Mouse (Mus musculus): ENCODE measurements at regions not wholly inside any gene's neighbourhood (a gene's known extent, or its start where the extent isn't known, plus 50 kb on each side); places are given as distances from the start of the nearest gene placed in this dataset.

- no peaks in the 10 kb centered on the region for H3K36me3 ChIP-seq (ENCODE audit: control insufficient read depth, insufficient read depth, low read length, poor library complexity, severe bottlenecking)
- H3K27ac ChIP-seq (ENCODE audit: insufficient read depth, low read length) = no peak overlapping the region
- TF ChIP-seq CTCF (IDR thresholded peaks at IDR 0.05; ENCODE audit: low read depth, low read length) (no peak), POLR2A (IDR thresholded peaks at IDR 0.05; ENCODE audit: insufficient read depth, low read length) (no peak), EP300 (IDR thresholded peaks at IDR 0.05; ENCODE audit: insufficient read depth, low read depth, low read length) (no peak)
- no peak overlapping the region for H3K4me3 ChIP-seq (ENCODE audit: low read depth, low read length)
- H3K27me3 ChIP-seq (ENCODE audit: control insufficient read depth, insufficient read depth, low read length, poor library complexity, severe bottlenecking) = no peaks in the 10 kb centered on the region
- H3K4me1 ChIP-seq (ENCODE audit: control insufficient read depth, insufficient read depth, low read length) = no peaks in the 10 kb centered on the region
- no peaks in the 10 kb centered on the region for H3K9me3 ChIP-seq (replicated peaks; ENCODE audit: control insufficient read depth, insufficient read depth, low read length, poor library complexity, severe bottlenecking)
- H3K9ac ChIP-seq (ENCODE audit: low read depth, poor library complexity, severe bottlenecking) = no peak overlapping the region
Measured at GRCm38 (mm10) chr12:73479932-73480609, 66.1 kb downstream of the Tmem30b start.

DNA sequence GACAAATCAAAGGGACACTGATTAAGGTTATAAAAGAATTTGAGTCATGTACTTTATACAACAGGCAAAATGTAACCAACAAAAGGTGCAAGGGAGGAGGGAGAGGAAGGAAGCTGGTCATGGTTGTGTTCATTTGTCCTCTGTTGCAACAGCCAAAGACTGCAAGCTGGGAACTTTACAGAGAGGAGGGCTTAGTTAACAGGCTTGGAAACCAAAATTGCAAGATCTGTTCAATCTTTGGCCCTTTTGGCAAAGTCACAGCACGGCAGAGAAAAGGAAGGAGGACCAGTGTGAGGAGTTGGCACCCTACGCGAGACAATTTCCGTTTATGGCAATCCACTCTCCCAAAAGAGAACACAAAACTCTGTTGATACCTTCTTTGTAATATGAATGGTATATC lies 67.6 kb downstream of the Tmem30b start:
- Histone ChIP-seq H3K9ac (ENCODE audit: low read depth, poor library complexity, severe bottlenecking) (no peak overlapping the region), H3K36me3 (ENCODE audit: control insufficient read depth, insufficient read depth, low read length, poor library complexity, severe bottlenecking) (no peaks in the 10 kb centered on the region), H3K4me3 (ENCODE audit: low read depth, low read length) (no peak overlapping the region), H3K27ac (ENCODE audit: insufficient read depth, low read length) (no peak overlapping the region), H3K9me3 (replicated peaks; ENCODE audit: control insufficient read depth, insufficient read depth, low read length, poor library complexity, severe bottlenecking) (no peaks in the 10 kb centered on the region), H3K27me3 (ENCODE audit: control insufficient read depth, insufficient read depth, low read length, poor library complexity, severe bottlenecking) (no peaks in the 10 kb centered on the region), H3K4me1 (ENCODE audit: control insufficient read depth, insufficient read depth, low read length) (no peaks in the 10 kb centered on the region)
- TF ChIP-seq EP300 (IDR thresholded peaks at IDR 0.05; ENCODE audit: insufficient read depth, low read depth, low read length) = no peak
- TF ChIP-seq CTCF (IDR thresholded peaks at IDR 0.05; ENCODE audit: low read depth, low read length) = no peak
- TF ChIP-seq POLR2A (IDR thresholded peaks at IDR 0.05; ENCODE audit: insufficient read depth, low read length) = no peak

DNA sequence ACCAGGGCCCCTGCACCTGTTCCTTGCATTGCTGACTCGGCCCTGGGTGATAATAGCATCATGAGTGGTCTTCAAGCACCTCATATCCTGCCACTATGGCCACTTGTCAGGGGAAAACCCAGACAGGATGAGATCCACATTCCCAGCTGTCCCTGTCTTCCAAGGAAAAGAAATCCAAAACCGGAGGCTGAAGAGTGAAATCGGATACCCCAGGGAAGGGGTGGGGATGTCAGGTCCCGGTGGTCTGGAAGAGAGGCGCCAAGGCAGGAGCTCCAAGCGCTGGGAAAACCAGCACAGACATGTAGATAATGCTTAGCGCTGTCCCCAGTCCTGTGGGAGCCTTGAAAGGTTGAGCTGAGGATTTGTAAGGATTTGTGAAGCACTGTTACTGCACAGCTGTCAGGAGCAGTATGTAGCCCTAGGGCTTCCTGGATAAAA lies 69.8 kb downstream of the Tmem30b start:
- Histone ChIP-seq H3K4me1 (ENCODE audit: control insufficient read depth, insufficient read depth, low read length) (no peaks in the 10 kb centered on the region), H3K9ac (ENCODE audit: low read depth, poor library complexity, severe bottlenecking) (no peak overlapping the region), H3K4me3 (ENCODE audit: low read depth, low read length) (no peak overlapping the region), H3K27ac (ENCODE audit: insufficient read depth, low read length) (no peak overlapping the region), H3K36me3 (ENCODE audit: control insufficient read depth, insufficient read depth, low read length, poor library complexity, severe bottlenecking) (no peaks in the 10 kb centered on the region), H3K27me3 (ENCODE audit: control insufficient read depth, insufficient read depth, low read length, poor library complexity, severe bottlenecking) (no peaks in the 10 kb centered on the region; the same call in 1 of the 2 replicates), H3K9me3 (replicated peaks; ENCODE audit: control insufficient read depth, insufficient read depth, low read length, poor library complexity, severe bottlenecking) (no peaks in the 10 kb centered on the region)
- TF ChIP-seq POLR2A (IDR thresholded peaks at IDR 0.05; ENCODE audit: insufficient read depth, low read length) = no peak
- TF ChIP-seq CTCF (IDR thresholded peaks at IDR 0.05; ENCODE audit: low read depth, low read length) = no peak
- no peak for TF ChIP-seq EP300 (IDR thresholded peaks at IDR 0.05; ENCODE audit: insufficient read depth, low read depth, low read length)

GRCm38 (mm10) chr12:73475774-73476173 lies 70.4 kb downstream of the Tmem30b start:
- TF ChIP-seq CTCF (IDR thresholded peaks at IDR 0.05; ENCODE audit: low read depth, low read length) = no peak
- no peak for TF ChIP-seq POLR2A (IDR thresholded peaks at IDR 0.05; ENCODE audit: insufficient read depth, low read length)
- TF ChIP-seq EP300 (IDR thresholded peaks at IDR 0.05; ENCODE audit: insufficient read depth, low read depth, low read length) = no peak
- no peaks in the 10 kb centered on the region for H3K9me3 ChIP-seq (replicated peaks; ENCODE audit: control insufficient read depth, insufficient read depth, low read length, poor library complexity, severe bottlenecking)

GRCm38 (mm10) chr12:73475020-73475419 lies 71.2 kb downstream of the Tmem30b start:
- no peaks in the 10 kb centered on the region for H3K36me3 ChIP-seq (ENCODE audit: control insufficient read depth, insufficient read depth, low read length, poor library complexity, severe bottlenecking)
- TF ChIP-seq EP300 (IDR thresholded peaks at IDR 0.05; ENCODE audit: insufficient read depth, low read depth, low read length) = no peak
- no peak for TF ChIP-seq CTCF (IDR thresholded peaks at IDR 0.05; ENCODE audit: low read depth, low read length)
- TF ChIP-seq POLR2A (IDR thresholded peaks at IDR 0.05; ENCODE audit: insufficient read depth, low read length) = no peak
- no peaks in the 10 kb centered on the region; the same call in 1 of the 2 replicates for H3K27me3 ChIP-seq (ENCODE audit: control insufficient read depth, insufficient read depth, low read length, poor library complexity, severe bottlenecking)
- no peak overlapping the region for H3K9ac ChIP-seq (ENCODE audit: low read depth, poor library complexity, severe bottlenecking)
- H3K9me3 ChIP-seq (replicated peaks; ENCODE audit: control insufficient read depth, insufficient read depth, low read length, poor library complexity, severe bottlenecking) = no peaks in the 10 kb centered on the region
- H3K4me3 ChIP-seq (ENCODE audit: low read depth, low read length) = no peak overlapping the region
- no peak overlapping the region for H3K27ac ChIP-seq (ENCODE audit: insufficient read depth, low read length)
- no peaks in the 10 kb centered on the region for H3K4me1 ChIP-seq (ENCODE audit: control insufficient read depth, insufficient read depth, low read length)

More at GRCm38 (mm10) chr12:73475774-73476173, 70.4 kb downstream of the Tmem30b start:
- no peaks in the 10 kb centered on the region for H3K4me1 ChIP-seq (ENCODE audit: control insufficient read depth, insufficient read depth, low read length)
- H3K36me3 ChIP-seq (ENCODE audit: control insufficient read depth, insufficient read depth, low read length, poor library complexity, severe bottlenecking) = no peaks in the 10 kb centered on the region
- H3K27me3 ChIP-seq (ENCODE audit: control insufficient read depth, insufficient read depth, low read length, poor library complexity, severe bottlenecking) = no peaks in the 10 kb centered on the region; the same call in 1 of the 2 replicates
- no peak overlapping the region for H3K4me3 ChIP-seq (ENCODE audit: low read depth, low read length)
- no peak overlapping the region for H3K27ac ChIP-seq (ENCODE audit: insufficient read depth, low read length)
- H3K9ac ChIP-seq (ENCODE audit: low read depth, poor library complexity, severe bottlenecking) = no peak overlapping the region

- no peak overlapping the region for H3K4me3 ChIP-seq (ENCODE audit: low read depth, low read length)
- no peaks in the 10 kb centered on the region for H3K4me1 ChIP-seq (ENCODE audit: control insufficient read depth, insufficient read depth, low read length)
- H3K9me3 ChIP-seq (replicated peaks; ENCODE audit: control insufficient read depth, insufficient read depth, low read length, poor library complexity, severe bottlenecking) = no peaks in the 10 kb centered on the region
- no peaks in the 10 kb centered on the region for H3K36me3 ChIP-seq (ENCODE audit: control insufficient read depth, insufficient read depth, low read length, poor library complexity, severe bottlenecking)
- H3K9ac ChIP-seq (ENCODE audit: low read depth, poor library complexity, severe bottlenecking) = no peak overlapping the region
- H3K27ac ChIP-seq (ENCODE audit: insufficient read depth, low read length) = no peak overlapping the region
- TF ChIP-seq EP300 (IDR thresholded peaks at IDR 0.05; ENCODE audit: insufficient read depth, low read depth, low read length) (no peak), POLR2A (IDR thresholded peaks at IDR 0.05; ENCODE audit: insufficient read depth, low read length) (no peak), CTCF (IDR thresholded peaks at IDR 0.05; ENCODE audit: low read depth, low read length) (no peak)
- H3K27me3 ChIP-seq (ENCODE audit: control insufficient read depth, insufficient read depth, low read length, poor library complexity, severe bottlenecking) = no peaks in the 10 kb centered on the region; the same call in 1 of the 2 replicates
Measured at GRCm38 (mm10) chr12:73473111-73473510, 73.1 kb downstream of the Tmem30b start.
